Mouse (Mus musculus) lung, adult 2 months (tissue): Measurements from ENCODE around the gene Lyzl4. TPM values are rescaled to one million over a fixed set of nuclear protein-coding genes. Genes with fewer than 3 reads are reported as not detected.
A peak's percentile ranks its signal among the peaks of the same experiment; 100 is the strongest.

Source experiments
- DNase-seq: peaks from one replicate; pipeline ENCODE4 v3.0.0; 2022
- H3K4me1 ChIP-seq: fragments of 200-500 bp; 2 replicates; pipeline ENCODE4 v1.6.1; 2011; ENCODE audit warnings: low read length; ENCODE audit not compliant: control insufficient read depth, insufficient read depth
- H3K4me3 ChIP-seq: fragments of 200-500 bp; replicated peaks from 2 replicates; pipeline ENCODE3; 2011; ENCODE audit warnings: low read depth, mild to moderate bottlenecking, control low read depth, low read length; ENCODE audit errors: extremely low read depth
- CTCF ChIP-seq: fragments of 200-500 bp; IDR thresholded peaks from 2 replicates; pipeline ENCODE4 v1.5.1; 2011; ENCODE audit warnings: mild to moderate bottlenecking, low read length, control low read depth; ENCODE audit not compliant: insufficient read depth
- POLR2A ChIP-seq: fragments of 200-500 bp; IDR thresholded peaks from 2 replicates; pipeline ENCODE4 v1.6.1; 2011; ENCODE audit warnings: low read depth, mild to moderate bottlenecking, control low read depth, low read length, borderline replicate concordance; ENCODE audit errors: extremely low read depth
- WGBS: fragments of 180-500 bp; shearing (Covaris S2); methylation state at CpG from one replicate; pipeline ENCODE4 v1.1.7; 2018; 5-methylcytosine and 5-hydroxymethylcytosine counted together
- polyA plus RNA-seq: library from polyadenylated mRNA; depleted of rRNA; stranded (reverse); fragments of >200 nt; gene quantifications from 2 replicates; pipeline ENCODE4 v1.2.3, GENCODE M21; 2012

The Lyzl4 gene
- polyA plus RNA-seq, 1 experiment: 0.66 TPM

GRCm38 (mm10) chr9:121658248-121658647 lies 16.4 kb upstream of the Lyzl4 start:
- 60% methylated on average over 7 of the region's 7 CpGs for WGBS

GRCm38 (mm10) chr9:121657143-121657542 lies 15.2 kb upstream of the Lyzl4 start:
- DNase-seq: no peak
- H3K4me1 ChIP-seq: no peaks in the 10 kb centered on the region
- H3K4me3 ChIP-seq: no peak overlapping the region
- no peak for TF ChIP-seq POLR2A
- no peak for TF ChIP-seq CTCF
- 52% methylated on average over 13 of the region's 13 CpGs for WGBS

More at GRCm38 (mm10) chr9:121658248-121658647, 16.4 kb upstream of the Lyzl4 start:
- DNase-seq: no peak
- Histone ChIP-seq H3K4me3 (no peak overlapping the region), H3K4me1 (no peaks in the 10 kb centered on the region)
- TF ChIP-seq POLR2A (no peak), CTCF (no peak)

GRCm38 (mm10) chr9:121656322-121656721 lies 14.4 kb upstream of the Lyzl4 start:
- Histone ChIP-seq H3K4me1 (no peaks in the 10 kb centered on the region), H3K4me3 (no peak overlapping the region)
- no peak for DNase-seq
- 73% methylated on average over 5 of the region's 5 CpGs for WGBS
- TF ChIP-seq CTCF (no peak), POLR2A (no peak)

- Histone ChIP-seq H3K4me1 (no peaks in the 10 kb centered on the region), H3K4me3 (no peak overlapping the region)
- no peak for DNase-seq
- TF ChIP-seq POLR2A (no peak), CTCF (no peak)
- 93% methylated on average over 10 of the region's 10 CpGs for WGBS
Measured at GRCm38 (mm10) chr9:121653668-121654067, 11.8 kb upstream of the Lyzl4 start.

- TF ChIP-seq POLR2A: no peak
- TF ChIP-seq CTCF: no peak
- no peak for DNase-seq
- Histone ChIP-seq H3K4me3 (no peak overlapping the region), H3K4me1 (no peaks in the 10 kb centered on the region)
- 48% methylated on average over 7 of the region's 7 CpGs for WGBS
Measured at GRCm38 (mm10) chr9:121647026-121647425, 5.1 kb upstream of the Lyzl4 start.

GRCm38 (mm10) chr9:121644855-121645254 lies 3.0 kb upstream of the Lyzl4 start:
- WGBS: 57% methylated on average over 3 of the region's 3 CpGs
- no peak for TF ChIP-seq POLR2A
- no peak for TF ChIP-seq CTCF

GRCm38 (mm10) chr9:121642401-121643181 lies 695 bp upstream of the Lyzl4 start, which contains the start of gene Vipr1:
TSS of gene Vipr1 (plus strand) at chr9:121642716.
- WGBS: under 1% methylated on average over 79 of the region's 79 CpGs
- DNase-seq: peak; percentile 77
- TF ChIP-seq POLR2A: no peak
- no peak for TF ChIP-seq CTCF
- peak within 1 kb of the TSS; percentile 35 for H3K4me3 ChIP-seq
- no peaks in the 10 kb centered on the region for H3K4me1 ChIP-seq

More at GRCm38 (mm10) chr9:121644855-121645254, 3.0 kb upstream of the Lyzl4 start:
- no peak for DNase-seq
- H3K4me1 ChIP-seq: no peaks in the 10 kb centered on the region
- no peak overlapping the region for H3K4me3 ChIP-seq

- H3K4me3 ChIP-seq: peak overlapping the region; percentile 4
- TF ChIP-seq POLR2A (no peak), CTCF (no peak)
- WGBS: 13% methylated on average over 27 of the region's 27 CpGs
- H3K4me1 ChIP-seq: no peaks in the 10 kb centered on the region
- DNase-seq: peak; percentile 45
Measured at GRCm38 (mm10) chr9:121641235-121641915, 521 bp downstream of the Lyzl4 start.

- TF ChIP-seq CTCF (no peak), POLR2A (no peak)
- 61% methylated on average over 16 of the region's 16 CpGs for WGBS
- Histone ChIP-seq H3K4me3 (no peak overlapping the region), H3K4me1 (no peaks in the 10 kb centered on the region)
- no peak for DNase-seq
Measured at GRCm38 (mm10) chr9:121639790-121640189, 2.1 kb downstream of the Lyzl4 start.
